Mouse (Mus musculus): ENCODE measurements around the gene Irx4. TPM values are rescaled to one million over a fixed set of nuclear protein-coding genes. Genes with fewer than 3 reads are reported as not detected.

Irx4 gene
- total RNA-seq (2014; rRNA removed) (not detected in 2 replicates), polyA plus RNA-seq (2012; rRNA removed) (not detected in 2 replicates)

- Histone ChIP-seq H3K27me3 (ENCODE audit: control insufficient read depth, insufficient read depth, low read length) (peaks cover 12% of the 10 kb centered on the region), H3K4me3 (ENCODE audit: insufficient read depth, low read depth, low read length) (no peak within 1 kb of the TSS)
- 2% methylated on average over 86 of the region's 86 CpGs for WGBS
Observed at GRCm38 (mm10) chr13:73260354-73261035, at the start of gene Irx4. Irx4 (plus strand) TSS chr13:73260479.

DNA sequence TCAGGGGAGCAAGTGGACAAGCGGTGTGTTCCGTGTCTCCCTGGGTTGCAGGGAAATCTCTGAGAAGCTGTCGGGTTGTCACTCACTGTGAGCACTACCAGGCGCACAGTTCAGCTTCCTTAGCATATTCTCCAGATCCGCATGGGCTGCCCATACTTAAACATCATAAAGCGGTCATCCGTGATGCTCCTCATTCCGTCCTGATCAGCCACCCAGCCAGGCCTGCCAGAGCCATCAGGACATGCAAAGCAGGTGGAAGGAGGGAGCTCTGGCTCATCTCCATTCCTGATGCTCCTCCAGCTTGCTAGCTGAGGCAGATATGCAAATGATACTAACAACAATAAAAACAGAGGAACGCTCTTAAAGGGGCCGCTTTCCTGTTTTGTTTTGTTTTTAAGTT lies 46.0 kb upstream of the Irx4 start:
- TF ChIP-seq CTCF (IDR thresholded peaks at IDR 0.05; ENCODE audit: low read depth, low read length) (no peak), POLR2A (IDR thresholded peaks at IDR 0.05; ENCODE audit: extremely low read depth, insufficient read depth, low read length) (no peak)
- Histone ChIP-seq H3K27ac (replicated peaks; ENCODE audit: insufficient read depth, low read depth, low read length) (no peak overlapping the region), H3K36me3 (ENCODE audit: control insufficient read depth, insufficient read depth, low read length) (no peaks in the 10 kb centered on the region), H3K79me2 (ENCODE audit: control insufficient read depth, insufficient read depth, low read length) (no peaks in the 10 kb centered on the region), H3K4me3 (ENCODE audit: insufficient read depth, low read depth, low read length) (no peak overlapping the region), H3K9ac (ENCODE audit: low read depth, low read length) (no peak overlapping the region), H3K27me3 (ENCODE audit: control insufficient read depth, insufficient read depth, low read length) (no peaks in the 10 kb centered on the region; the same call in 1 of the 2 replicates), H3K4me1 (ENCODE audit: control insufficient read depth, insufficient read depth, low read length) (no peaks in the 10 kb centered on the region)
- 70% methylated on average over 10 of the region's 10 CpGs for WGBS
- DNase-seq (ENCODE audit: extremely low read depth, low read depth, low spot score), result no peak

More at GRCm38 (mm10) chr13:73260354-73261035, at the start of gene Irx4:
- TF ChIP-seq POLR2A (IDR thresholded peaks at IDR 0.05; ENCODE audit: extremely low read depth, insufficient read depth, low read length) (no peak), CTCF (IDR thresholded peaks at IDR 0.05; ENCODE audit: low read depth, low read length) (no peak)
- Histone ChIP-seq H3K4me1 (ENCODE audit: control insufficient read depth, insufficient read depth, low read length) (no peaks in the 10 kb centered on the region), H3K9ac (ENCODE audit: low read depth, low read length) (no peak within 1 kb of the TSS), H3K36me3 (ENCODE audit: control insufficient read depth, insufficient read depth, low read length) (no peaks in the 10 kb centered on the region), H3K27ac (replicated peaks; ENCODE audit: insufficient read depth, low read depth, low read length) (no peak within 1 kb of the TSS), H3K79me2 (ENCODE audit: control insufficient read depth, insufficient read depth, low read length) (no peaks in the 10 kb centered on the region)
- DNase-seq (ENCODE audit: extremely low read depth, low read depth, low spot score), result no peak

GRCm38 (mm10) chr13:73236461-73236860 lies 23.8 kb upstream of the Irx4 start:
- H3K79me2 ChIP-seq (ENCODE audit: control insufficient read depth, insufficient read depth, low read length), result no peaks in the 10 kb centered on the region
- TF ChIP-seq CTCF (IDR thresholded peaks at IDR 0.05; ENCODE audit: low read depth, low read length), result no peak
- no peak for TF ChIP-seq POLR2A (IDR thresholded peaks at IDR 0.05; ENCODE audit: extremely low read depth, insufficient read depth, low read length)

GRCm38 (mm10) chr13:73239191-73239746 lies 21.0 kb upstream of the Irx4 start:
- H3K27me3 ChIP-seq (ENCODE audit: control insufficient read depth, insufficient read depth, low read length), result no peaks in the 10 kb centered on the region; the same call in 1 of the 2 replicates
- no peak overlapping the region for H3K4me3 ChIP-seq (ENCODE audit: insufficient read depth, low read depth, low read length)
- TF ChIP-seq CTCF (IDR thresholded peaks at IDR 0.05; ENCODE audit: low read depth, low read length) (no peak), POLR2A (IDR thresholded peaks at IDR 0.05; ENCODE audit: extremely low read depth, insufficient read depth, low read length) (no peak)
- WGBS, result 85% methylated on average over 4 of the region's 4 CpGs
- no peaks in the 10 kb centered on the region for H3K4me1 ChIP-seq (ENCODE audit: control insufficient read depth, insufficient read depth, low read length)
- H3K27ac ChIP-seq (replicated peaks; ENCODE audit: insufficient read depth, low read depth, low read length), result no peak overlapping the region
- no peak for DNase-seq (ENCODE audit: extremely low read depth, low read depth, low spot score)
- no peaks in the 10 kb centered on the region for H3K79me2 ChIP-seq (ENCODE audit: control insufficient read depth, insufficient read depth, low read length)
- no peaks in the 10 kb centered on the region for H3K36me3 ChIP-seq (ENCODE audit: control insufficient read depth, insufficient read depth, low read length)
- no peak overlapping the region for H3K9ac ChIP-seq (ENCODE audit: low read depth, low read length)

More at GRCm38 (mm10) chr13:73236461-73236860, 23.8 kb upstream of the Irx4 start:
- no peaks in the 10 kb centered on the region for H3K4me1 ChIP-seq (ENCODE audit: control insufficient read depth, insufficient read depth, low read length)
- no peak overlapping the region for H3K4me3 ChIP-seq (ENCODE audit: insufficient read depth, low read depth, low read length)
- H3K27me3 ChIP-seq (ENCODE audit: control insufficient read depth, insufficient read depth, low read length), result no peaks in the 10 kb centered on the region; the same call in 1 of the 2 replicates
- WGBS, result 53% methylated on average over 8 of the region's 8 CpGs
- H3K36me3 ChIP-seq (ENCODE audit: control insufficient read depth, insufficient read depth, low read length), result no peaks in the 10 kb centered on the region
- DNase-seq (ENCODE audit: extremely low read depth, low read depth, low spot score), result no peak
- no peak overlapping the region for H3K9ac ChIP-seq (ENCODE audit: low read depth, low read length)
- no peak overlapping the region for H3K27ac ChIP-seq (replicated peaks; ENCODE audit: insufficient read depth, low read depth, low read length)

DNA sequence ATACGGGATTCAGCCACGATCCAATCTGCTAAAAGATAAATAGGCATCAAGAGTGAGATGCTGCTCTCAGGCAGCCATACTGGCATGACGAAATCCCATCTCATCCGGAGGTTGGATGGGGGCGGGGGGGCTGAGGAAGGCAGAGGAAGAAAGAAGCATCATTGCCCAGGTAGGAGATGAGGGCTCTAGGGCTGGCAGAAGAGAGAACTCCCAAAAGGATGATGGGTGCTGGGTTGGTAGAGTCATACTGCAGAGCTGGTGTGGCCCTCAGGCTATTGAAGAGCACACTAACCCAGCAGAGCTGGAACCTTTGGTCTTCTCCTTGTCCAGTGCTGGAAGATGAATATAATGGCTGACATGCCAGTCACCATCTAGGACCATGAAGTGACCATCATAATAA lies 17.7 kb upstream of the Irx4 start:
- 86% methylated on average over 5 of the region's 5 CpGs for WGBS
- Histone ChIP-seq H3K4me1 (ENCODE audit: control insufficient read depth, insufficient read depth, low read length) (no peaks in the 10 kb centered on the region), H3K9ac (ENCODE audit: low read depth, low read length) (no peak overlapping the region), H3K4me3 (ENCODE audit: insufficient read depth, low read depth, low read length) (no peak overlapping the region), H3K27me3 (ENCODE audit: control insufficient read depth, insufficient read depth, low read length) (no peaks in the 10 kb centered on the region; the same call in 1 of the 2 replicates), H3K79me2 (ENCODE audit: control insufficient read depth, insufficient read depth, low read length) (no peaks in the 10 kb centered on the region), H3K36me3 (ENCODE audit: control insufficient read depth, insufficient read depth, low read length) (no peaks in the 10 kb centered on the region), H3K27ac (replicated peaks; ENCODE audit: insufficient read depth, low read depth, low read length) (no peak overlapping the region)
- DNase-seq (ENCODE audit: extremely low read depth, low read depth, low spot score), result no peak
- TF ChIP-seq CTCF (IDR thresholded peaks at IDR 0.05; ENCODE audit: low read depth, low read length) (no peak), POLR2A (IDR thresholded peaks at IDR 0.05; ENCODE audit: extremely low read depth, insufficient read depth, low read length) (no peak)

GRCm38 (mm10) chr13:73246961-73247360 lies 13.3 kb upstream of the Irx4 start:
- H3K36me3 ChIP-seq (ENCODE audit: control insufficient read depth, insufficient read depth, low read length), result no peaks in the 10 kb centered on the region
- TF ChIP-seq POLR2A (IDR thresholded peaks at IDR 0.05; ENCODE audit: extremely low read depth, insufficient read depth, low read length), result no peak
- TF ChIP-seq CTCF (IDR thresholded peaks at IDR 0.05; ENCODE audit: low read depth, low read length), result no peak

More at GRCm38 (mm10) chr13:73246961-73247360, 13.3 kb upstream of the Irx4 start:
- H3K4me3 ChIP-seq (ENCODE audit: insufficient read depth, low read depth, low read length), result no peak overlapping the region
- WGBS, result 79% methylated on average over 4 of the region's 4 CpGs
- no peak overlapping the region for H3K27ac ChIP-seq (replicated peaks; ENCODE audit: insufficient read depth, low read depth, low read length)
- peaks cover 4% of the 10 kb centered on the region; the same call in 1 of the 2 replicates for H3K27me3 ChIP-seq (ENCODE audit: control insufficient read depth, insufficient read depth, low read length)
- no peak overlapping the region for H3K9ac ChIP-seq (ENCODE audit: low read depth, low read length)
- no peaks in the 10 kb centered on the region for H3K79me2 ChIP-seq (ENCODE audit: control insufficient read depth, insufficient read depth, low read length)
- no peak for DNase-seq (ENCODE audit: extremely low read depth, low read depth, low spot score)
- no peaks in the 10 kb centered on the region for H3K4me1 ChIP-seq (ENCODE audit: control insufficient read depth, insufficient read depth, low read length)

Measured in liver, adult 2 months (tissue).